Mouse (Mus musculus) embryonic facial prominence, embryonic 15.5 days (tissue): ENCODE measurements around the gene Slc6a12. TPM values are rescaled to one million over a fixed set of nuclear protein-coding genes. Genes with fewer than 3 reads are reported as not detected.
A peak's percentile ranks its signal among the peaks of the same experiment; 100 is the strongest.

Experiments used
- ATAC-seq: fragments of 200-750 bp; cut with Nextera tagmentation; 2 replicates; pipeline ENCODE4 v1.8.0; 2017; ENCODE audit warnings: low read depth, moderate TSS enrichment; ENCODE audit not compliant: insufficient number of reproducible peaks, low FRiP score, low TSS enrichment
- H3K27ac ChIP-seq: fragments of 300-500 bp; sonication (generic); replicated peaks from 2 replicates; pipeline ENCODE4 v1.5.1; 2015; ENCODE audit warnings: mild to moderate bottlenecking, inconsistent platforms
- H3K27me3 ChIP-seq: fragments of 300-500 bp; sonication (generic); 2 replicates; pipeline ENCODE4 v1.6.1; 2015; ENCODE audit warnings: inconsistent platforms
- H3K36me3 ChIP-seq: fragments of 300-500 bp; sonication (generic); 2 replicates; pipeline ENCODE4 v1.6.1; 2015; ENCODE audit warnings: mild to moderate bottlenecking, inconsistent platforms
- H3K4me1 ChIP-seq: fragments of 300-500 bp; sonication (generic); 2 replicates; pipeline ENCODE4 v1.6.1; 2015; ENCODE audit warnings: inconsistent platforms
- H3K4me2 ChIP-seq: fragments of 300-500 bp; sonication (generic); replicated peaks from 2 replicates; pipeline ENCODE4 v1.6.1; 2015; ENCODE audit warnings: mild to moderate bottlenecking, inconsistent platforms
- H3K4me3 ChIP-seq: fragments of 300-500 bp; sonication (generic); replicated peaks from 2 replicates; pipeline ENCODE4 v1.5.1; 2015; ENCODE audit warnings: mild to moderate bottlenecking, inconsistent platforms
- H3K9ac ChIP-seq: fragments of 300-500 bp; sonication (generic); 2 replicates; pipeline ENCODE4 v1.6.1; 2015; ENCODE audit warnings: inconsistent platforms
- H3K9me3 ChIP-seq: fragments of 300-500 bp; sonication (generic); replicated peaks from 2 replicates; pipeline ENCODE4 v1.6.1; 2016; ENCODE audit warnings: inconsistent platforms
- WGBS: fragments of 180-500 bp; shearing (Covaris S2); methylation state at CpG from one replicate; pipeline ENCODE4 v1.1.7; 2015; 5-methylcytosine and 5-hydroxymethylcytosine counted together
- polyA plus RNA-seq: library from polyadenylated mRNA; unstranded; fragments of >200 nt; fragmentation: Nextera tagmentation; extraction: Ambion mirVana; gene quantifications from 2 replicates; pipeline ENCODE4 v1.2.1, GENCODE M21; 2015

Gene Slc6a12
- polyA plus RNA-seq, 1 experiment from 2014 or later, result not detected

- H3K27me3 ChIP-seq, result peaks cover 8% of the 10 kb centered on the region; the same call in 1 of the 2 replicates
- 83% methylated on average over 8 of the region's 8 CpGs for WGBS
- no peaks in the 10 kb centered on the region for H3K9me3 ChIP-seq
- peaks cover 9% of the 10 kb centered on the region; the same call in 1 of the 2 replicates for H3K4me1 ChIP-seq
- H3K4me2 ChIP-seq, result no peak overlapping the region
- no peak overlapping the region for H3K4me3 ChIP-seq
- no peak overlapping the region for H3K27ac ChIP-seq
- H3K36me3 ChIP-seq, result no peaks in the 10 kb centered on the region
- no peak for ATAC-seq
- no peak overlapping the region for H3K9ac ChIP-seq
Measured at GRCm38 (mm10) chr6:121380576-121380975, 37.7 kb downstream of the Slc6a12 start.

- Histone ChIP-seq H3K36me3 (no peaks in the 10 kb centered on the region), H3K4me3 (no peak overlapping the region), H3K27ac (no peak overlapping the region), H3K27me3 (peaks cover 8% of the 10 kb centered on the region; the same call in 1 of the 2 replicates), H3K9ac (no peak overlapping the region), H3K4me1 (peaks cover 9% of the 10 kb centered on the region; the same call in 1 of the 2 replicates), H3K9me3 (no peaks in the 10 kb centered on the region), H3K4me2 (no peak overlapping the region)
- ATAC-seq, result peak; percentile 45
- WGBS, result 48% methylated on average over 10 of the region's 10 CpGs
Measured at GRCm38 (mm10) chr6:121382071-121382470, 39.2 kb downstream of the Slc6a12 start.

- peaks cover 8% of the 10 kb centered on the region; the same call in 1 of the 2 replicates for H3K27me3 ChIP-seq
- 78% methylated on average over 3 of the region's 3 CpGs for WGBS
Measured at GRCm38 (mm10) chr6:121385397-121385796, 42.5 kb downstream of the Slc6a12 start.

GRCm38 (mm10) chr6:121392610-121393252, 49.9 kb downstream of the Slc6a12 start:
- no peak for ATAC-seq
- no peak overlapping the region for H3K4me2 ChIP-seq

More at GRCm38 (mm10) chr6:121385397-121385796, 42.5 kb downstream of the Slc6a12 start:
- H3K4me2 ChIP-seq, result no peak overlapping the region
- H3K4me3 ChIP-seq, result no peak overlapping the region
- no peaks in the 10 kb centered on the region for H3K36me3 ChIP-seq
- no peak overlapping the region for H3K9ac ChIP-seq
- no peaks in the 10 kb centered on the region for H3K9me3 ChIP-seq
- ATAC-seq, result no peak
- H3K4me1 ChIP-seq, result peaks cover 9% of the 10 kb centered on the region; the same call in 1 of the 2 replicates
- no peak overlapping the region for H3K27ac ChIP-seq

GRCm38 (mm10) chr6:121401140-121401539, 58.3 kb downstream of the Slc6a12 start:
- Histone ChIP-seq H3K4me2 (no peak overlapping the region), H3K36me3 (no peaks in the 10 kb centered on the region), H3K4me1 (no peaks in the 10 kb centered on the region), H3K27me3 (no peaks in the 10 kb centered on the region), H3K27ac (no peak overlapping the region), H3K4me3 (no peak overlapping the region), H3K9me3 (no peaks in the 10 kb centered on the region), H3K9ac (no peak overlapping the region)
- 87% methylated on average over 6 of the region's 6 CpGs for WGBS
- ATAC-seq, result no peak

More at GRCm38 (mm10) chr6:121392610-121393252, 49.9 kb downstream of the Slc6a12 start:
- 85% methylated on average over 4 of the region's 4 CpGs for WGBS
- Histone ChIP-seq H3K9me3 (no peaks in the 10 kb centered on the region), H3K9ac (no peak overlapping the region), H3K4me3 (no peak overlapping the region), H3K36me3 (no peaks in the 10 kb centered on the region), H3K4me1 (no peaks in the 10 kb centered on the region), H3K27me3 (no peaks in the 10 kb centered on the region), H3K27ac (no peak overlapping the region)

- WGBS, result 80% methylated on average over 14 of the region's 14 CpGs
- H3K9ac ChIP-seq, result no peak overlapping the region
- H3K9me3 ChIP-seq, result no peaks in the 10 kb centered on the region
- H3K4me3 ChIP-seq, result no peak overlapping the region
- H3K4me2 ChIP-seq, result no peak overlapping the region
- H3K4me1 ChIP-seq, result no peaks in the 10 kb centered on the region
- ATAC-seq, result no peak
- H3K27ac ChIP-seq, result no peak overlapping the region
- H3K36me3 ChIP-seq, result no peaks in the 10 kb centered on the region
- H3K27me3 ChIP-seq, result no peaks in the 10 kb centered on the region
Measured at GRCm38 (mm10) chr6:121401826-121402660, 59.2 kb downstream of the Slc6a12 start.

GRCm38 (mm10) chr6:121402661-121403244, 59.9 kb downstream of the Slc6a12 start:
- H3K9ac ChIP-seq, result no peak overlapping the region
- no peaks in the 10 kb centered on the region for H3K36me3 ChIP-seq
- H3K27me3 ChIP-seq, result no peaks in the 10 kb centered on the region
- H3K27ac ChIP-seq, result no peak overlapping the region
- H3K4me2 ChIP-seq, result no peak overlapping the region
- no peaks in the 10 kb centered on the region for H3K9me3 ChIP-seq
- 74% methylated on average over 8 of the region's 8 CpGs for WGBS
- H3K4me1 ChIP-seq, result no peaks in the 10 kb centered on the region
- no peak for ATAC-seq
- H3K4me3 ChIP-seq, result no peak overlapping the region

GRCm38 (mm10) chr6:121405311-121405710, 62.4 kb downstream of the Slc6a12 start:
- no peaks in the 10 kb centered on the region for H3K4me1 ChIP-seq
- no peak overlapping the region for H3K9ac ChIP-seq
- 91% methylated on average over 8 of the region's 8 CpGs for WGBS
- H3K4me3 ChIP-seq, result no peak overlapping the region
- ATAC-seq, result no peak
- no peak overlapping the region for H3K27ac ChIP-seq
- no peaks in the 10 kb centered on the region; the same call in 1 of the 2 replicates for H3K27me3 ChIP-seq
- H3K36me3 ChIP-seq, result no peaks in the 10 kb centered on the region
- no peak overlapping the region for H3K4me2 ChIP-seq
- H3K9me3 ChIP-seq, result no peaks in the 10 kb centered on the region

GRCm38 (mm10) chr6:121407571-121408011, 64.7 kb downstream of the Slc6a12 start:
- H3K4me3 ChIP-seq, result no peak overlapping the region
- 41% methylated on average over 5 of the region's 5 CpGs for WGBS
- H3K9me3 ChIP-seq, result no peaks in the 10 kb centered on the region
- no peaks in the 10 kb centered on the region for H3K36me3 ChIP-seq
- H3K27me3 ChIP-seq, result peaks cover 21% of the 10 kb centered on the region
- no peak overlapping the region for H3K4me2 ChIP-seq
- H3K9ac ChIP-seq, result no peak overlapping the region
- ATAC-seq, result no peak; the same call in 1 of the 2 replicates
- H3K4me1 ChIP-seq, result peaks cover 3% of the 10 kb centered on the region; the same call in 1 of the 2 replicates
- H3K27ac ChIP-seq, result no peak overlapping the region

- H3K4me2 ChIP-seq, result peak overlapping the region; percentile 44
- peak; percentile 64 for ATAC-seq
- peak overlapping the region; percentile 27 for H3K4me3 ChIP-seq
- no peak overlapping the region for H3K9ac ChIP-seq
- no peak overlapping the region for H3K27ac ChIP-seq
- 1% methylated on average over 45 of the region's 46 CpGs for WGBS
- no peaks in the 10 kb centered on the region for H3K9me3 ChIP-seq
- H3K27me3 ChIP-seq, result peaks cover 48% of the 10 kb centered on the region
- H3K4me1 ChIP-seq, result peaks cover 9% of the 10 kb centered on the region
- H3K36me3 ChIP-seq, result no peaks in the 10 kb centered on the region
Measured at GRCm38 (mm10) chr6:121412558-121413297, 69.9 kb downstream of the Slc6a12 start.
